Mouse (Mus musculus) cortical plate, adult 2 months (tissue): Measurements from ENCODE around the gene Arhgap44. TPM values are rescaled to one million over a fixed set of nuclear protein-coding genes. Genes with fewer than 3 reads are reported as not detected.

Experiments used
- H3K27ac ChIP-seq: fragments of 200-500 bp; 2 replicates; pipeline ENCODE4 v1.5.1; 2012; ENCODE audit warnings: low read length, control low read depth, inconsistent platforms; ENCODE audit not compliant: insufficient read depth
- H3K4me1 ChIP-seq: fragments of 200-500 bp; 2 replicates; pipeline ENCODE4 v1.6.1; 2011; ENCODE audit warnings: low read length; ENCODE audit not compliant: control insufficient read depth, insufficient read depth
- H3K4me3 ChIP-seq: fragments of 200-500 bp; 2 replicates; pipeline ENCODE4 v1.5.1; 2011; ENCODE audit warnings: mild to moderate bottlenecking, low read length, control low read depth; ENCODE audit not compliant: insufficient read depth
- CTCF ChIP-seq: fragments of 200-500 bp; IDR thresholded peaks from 2 replicates; pipeline ENCODE4 v1.5.1; 2011; ENCODE audit warnings: mild to moderate bottlenecking, control low read depth, low read length; ENCODE audit not compliant: insufficient read depth; ENCODE audit errors: extremely low read depth
- POLR2A ChIP-seq: fragments of 200-500 bp; IDR thresholded peaks from 2 replicates; pipeline ENCODE4 v1.6.1; 2011; ENCODE audit warnings: mild to moderate bottlenecking, low read length, control low read depth; ENCODE audit not compliant: insufficient read depth; ENCODE audit errors: extremely low read depth
- polyA plus RNA-seq: library from polyadenylated mRNA; depleted of rRNA; stranded (reverse); fragments of >200 nt; gene quantifications from 2 replicates; pipeline ENCODE4 v1.2.3, GENCODE M21; 2012; rRNA removed

Gene Arhgap44
- 60.5 and 61.1 TPM in 2 replicates for polyA plus RNA-seq

DNA sequence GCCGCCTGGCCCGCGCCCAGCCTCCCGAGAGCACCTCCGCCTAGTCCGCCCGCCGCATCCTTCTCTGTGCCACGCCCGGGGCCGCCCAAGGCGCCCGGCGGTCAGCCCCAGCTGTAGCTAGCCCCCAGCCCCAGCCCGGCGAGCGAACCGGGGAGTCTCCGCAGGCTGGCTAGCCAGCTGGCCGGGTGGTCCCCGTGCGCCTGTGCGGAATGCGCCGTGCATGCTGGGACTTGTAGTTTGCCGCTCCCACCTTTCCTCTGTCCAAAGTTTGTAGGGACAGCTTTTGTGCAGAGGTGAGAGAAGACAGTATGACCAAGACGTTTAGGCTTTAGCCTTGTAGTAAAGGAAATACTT, at the start of gene Arhgap44:
Gene Arhgap44, minus strand, starts transcription at position 195 of the 354 bp plus-strand sequence.
- peak; percentile 68; the same call in 1 of the 2 replicates for TF ChIP-seq POLR2A
- no peak for TF ChIP-seq CTCF
- Histone ChIP-seq H3K4me3 (peak within 1 kb of the TSS; percentile 92), H3K4me1 (peaks cover 3% of the 10 kb centered on the region; the same call in 1 of the 2 replicates), H3K27ac (peak within 1 kb of the TSS; percentile 45)

GRCm38 (mm10) chr11:65211701-65212100, 48.9 kb upstream of the Arhgap44 start:
- Histone ChIP-seq H3K27ac (no peak overlapping the region), H3K4me3 (no peak overlapping the region), H3K4me1 (no peaks in the 10 kb centered on the region)
- TF ChIP-seq POLR2A (no peak), CTCF (no peak)

DNA sequence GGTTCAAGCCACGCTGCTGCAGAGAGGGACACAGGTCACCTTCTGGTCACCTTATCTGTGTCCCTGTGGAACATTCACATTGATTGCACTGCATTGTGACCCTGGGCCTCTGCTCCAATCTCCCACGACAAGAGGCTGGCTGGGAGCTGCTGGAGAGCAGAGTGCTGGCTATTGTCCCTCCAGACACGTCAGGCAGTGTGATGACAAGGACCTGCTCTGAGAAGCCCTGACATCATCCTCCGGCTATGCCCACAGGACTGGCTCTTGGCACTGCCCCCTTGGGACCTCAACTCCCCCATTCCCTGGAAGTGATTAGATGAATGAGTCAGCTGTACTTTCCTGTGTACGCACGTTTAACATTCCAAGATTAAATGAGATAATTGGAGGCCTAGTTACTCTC, 46.7 kb upstream of the Arhgap44 start:
- Histone ChIP-seq H3K27ac (no peak overlapping the region), H3K4me3 (no peak overlapping the region), H3K4me1 (no peaks in the 10 kb centered on the region)
- TF ChIP-seq CTCF (no peak), POLR2A (no peak)

- TF ChIP-seq CTCF: no peak
- TF ChIP-seq POLR2A: no peak
- no peak overlapping the region for H3K27ac ChIP-seq
- no peak overlapping the region for H3K4me3 ChIP-seq
- H3K4me1 ChIP-seq: no peaks in the 10 kb centered on the region
Observed at GRCm38 (mm10) chr11:65205306-65205705, 42.5 kb upstream of the Arhgap44 start.

DNA sequence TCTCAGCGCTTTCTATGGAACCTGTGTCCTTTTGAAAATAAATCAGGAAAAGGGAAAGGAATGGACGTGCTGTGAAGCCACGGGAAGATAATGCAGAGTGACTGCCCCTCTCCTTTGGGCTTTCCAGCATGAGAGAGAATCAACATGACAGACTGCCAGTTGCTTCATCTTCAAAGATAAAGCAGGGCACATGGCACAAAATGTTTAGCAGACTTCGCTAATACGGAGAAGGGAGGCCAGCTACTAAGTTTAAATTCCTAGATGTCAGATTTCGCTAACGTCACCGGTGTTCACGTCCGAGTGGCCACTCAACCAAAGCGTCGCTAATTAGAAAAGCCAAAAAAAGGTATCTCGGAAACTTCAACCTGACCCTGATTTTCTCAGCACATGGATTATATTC, 41.9 kb upstream of the Arhgap44 start:
- H3K4me1 ChIP-seq: no peaks in the 10 kb centered on the region
- TF ChIP-seq CTCF: no peak
- no peak for TF ChIP-seq POLR2A
- no peak overlapping the region for H3K27ac ChIP-seq
- H3K4me3 ChIP-seq: no peak overlapping the region

- no peak for TF ChIP-seq POLR2A
- TF ChIP-seq CTCF: 0 out of 2 replicates have a peak, but pooled peaks have one; percentile 8
- no peak overlapping the region for H3K4me3 ChIP-seq
- no peaks in the 10 kb centered on the region for H3K4me1 ChIP-seq
- H3K27ac ChIP-seq: no peak overlapping the region
Observed at GRCm38 (mm10) chr11:65203020-65203419, 40.3 kb upstream of the Arhgap44 start.

- no peak for TF ChIP-seq POLR2A
- TF ChIP-seq CTCF: no peak
Observed at GRCm38 (mm10) chr11:65202236-65202635, 39.5 kb upstream of the Arhgap44 start.

GRCm38 (mm10) chr11:65198026-65198425, 35.3 kb upstream of the Arhgap44 start:
- no peak overlapping the region for H3K4me3 ChIP-seq
- TF ChIP-seq POLR2A (no peak), CTCF (no peak)

More at GRCm38 (mm10) chr11:65202236-65202635, 39.5 kb upstream of the Arhgap44 start:
- no peaks in the 10 kb centered on the region for H3K4me1 ChIP-seq
- H3K27ac ChIP-seq: no peak overlapping the region
- no peak overlapping the region for H3K4me3 ChIP-seq

DNA sequence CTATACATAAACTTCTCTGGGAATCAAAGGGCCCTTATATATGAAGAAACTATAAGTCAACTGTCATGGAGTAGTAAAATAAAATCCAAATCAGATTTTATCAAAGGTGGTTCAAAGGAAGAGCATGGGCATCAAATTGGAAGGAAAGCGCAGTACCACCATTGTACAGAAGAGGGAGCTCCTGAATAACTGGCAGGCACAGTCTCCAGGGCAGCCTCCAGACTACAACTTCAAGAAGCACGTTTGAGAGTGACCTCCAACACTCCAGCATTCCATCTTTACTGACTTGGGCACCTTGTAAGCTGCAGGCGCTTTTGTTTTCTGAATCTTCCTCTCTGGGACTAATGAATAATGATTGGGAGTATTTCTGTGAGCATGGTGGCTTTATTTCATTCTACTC, 34.5 kb upstream of the Arhgap44 start:
- TF ChIP-seq CTCF: peak; percentile 90
- TF ChIP-seq POLR2A: no peak
- Histone ChIP-seq H3K4me1 (no peaks in the 10 kb centered on the region), H3K4me3 (no peak overlapping the region), H3K27ac (no peak overlapping the region)

More at GRCm38 (mm10) chr11:65198026-65198425, 35.3 kb upstream of the Arhgap44 start:
- Histone ChIP-seq H3K27ac (no peak overlapping the region), H3K4me1 (no peaks in the 10 kb centered on the region)

DNA sequence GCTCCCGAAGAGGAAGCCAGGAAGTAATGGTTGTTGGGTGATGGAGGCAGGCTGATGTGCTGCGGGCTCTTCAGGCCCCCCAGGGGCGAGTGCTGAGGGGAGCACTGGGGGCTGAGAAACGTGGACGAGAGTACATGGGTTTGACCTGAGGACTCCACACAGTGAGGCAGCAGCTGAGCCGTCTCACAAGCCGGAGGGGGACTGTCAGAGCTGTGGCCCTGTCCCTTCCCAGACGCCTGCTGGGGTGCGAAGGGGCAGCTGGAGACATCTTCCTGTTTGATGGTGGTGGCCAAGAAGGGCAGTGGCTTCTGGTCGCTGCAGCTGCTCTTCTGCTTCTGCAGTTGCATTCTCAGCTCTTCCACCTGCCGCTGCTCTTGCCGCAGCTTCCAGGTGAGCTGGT, 24.2 kb upstream of the Arhgap44 start:
- TF ChIP-seq CTCF (no peak), POLR2A (no peak)
- no peak overlapping the region for H3K4me3 ChIP-seq
- no peak overlapping the region for H3K27ac ChIP-seq
- no peaks in the 10 kb centered on the region for H3K4me1 ChIP-seq
